Mouse (Mus musculus) stomach, postnatal 0 days (tissue): Measurements from ENCODE around the gene Atpaf1. TPM values are rescaled to one million over a fixed set of nuclear protein-coding genes. Genes with fewer than 3 reads are reported as not detected.

ENCODE experiments used
- ATAC-seq: fragments of 200-750 bp; cut with Nextera tagmentation; 2 replicates; pipeline ENCODE4 v1.8.0; 2017; ENCODE audit not compliant: low FRiP score, low TSS enrichment
- DNase-seq: peaks from one replicate; pipeline ENCODE4 v3.0.0-alpha.2; 2016; ENCODE audit warnings: low spot score
- H3K27ac ChIP-seq: fragments of 300-500 bp; sonication (generic); replicated peaks from 2 replicates; pipeline ENCODE4 v1.5.1; 2014; ENCODE audit warnings: mild to moderate bottlenecking, control low read depth
- H3K27me3 ChIP-seq: fragments of 300-500 bp; sonication (generic); 2 replicates; pipeline ENCODE4 v1.6.1; 2014; ENCODE audit warnings: low read length; ENCODE audit not compliant: control insufficient read depth, insufficient read depth
- H3K36me3 ChIP-seq: fragments of 300-500 bp; sonication (generic); 2 replicates; pipeline ENCODE4 v1.6.1; 2014; ENCODE audit warnings: low read length, mixed read lengths; ENCODE audit not compliant: control insufficient read depth, insufficient read depth
- H3K4me1 ChIP-seq: fragments of 300-500 bp; sonication (generic); replicated peaks from 2 replicates; pipeline ENCODE4 v1.6.1; 2014; ENCODE audit warnings: antibody characterized with exemption; ENCODE audit not compliant: control insufficient read depth, insufficient read depth
- H3K4me2 ChIP-seq: fragments of 300-500 bp; sonication (generic); replicated peaks from 2 replicates; pipeline ENCODE4 v1.6.1; 2014; ENCODE audit warnings: low read depth, mild to moderate bottlenecking, control low read depth, moderate library complexity
- H3K4me3 ChIP-seq: fragments of 300-500 bp; sonication (generic); 2 replicates; pipeline ENCODE4 v1.5.1; 2014; ENCODE audit warnings: low read depth, low read length, control low read depth
- H3K9ac ChIP-seq: fragments of 300-500 bp; sonication (generic); 2 replicates; pipeline ENCODE4 v1.6.1; 2014; ENCODE audit warnings: mild to moderate bottlenecking, low read length, control low read depth, mixed read lengths
- H3K9me3 ChIP-seq: fragments of 300-500 bp; sonication (generic); 2 replicates; pipeline ENCODE4 v1.6.1; 2016; ENCODE audit warnings: low read length; ENCODE audit not compliant: control insufficient read depth
- CTCF ChIP-seq: IDR thresholded peaks from 2 replicates; pipeline ENCODE4 v1.5.1; 2016; ENCODE audit warnings: antibody characterized with exemption, low read depth, mild to moderate bottlenecking, moderate library complexity
- EP300 ChIP-seq: optimal IDR thresholded peaks from 2 replicates; pipeline ENCODE3; 2016; ENCODE audit warnings: antibody characterized with exemption
- WGBS: fragments of 180-500 bp; shearing (Covaris S2); extraction: QIAGEN DNeasy Blood & Tissue Kit; methylation state at CpG from one replicate; pipeline ENCODE4 v1.1.7; 2014; 5-methylcytosine and 5-hydroxymethylcytosine counted together
- polyA plus RNA-seq: library from polyadenylated mRNA; unstranded; fragments of >200 nt; fragmentation: Nextera tagmentation; extraction: Ambion mirVana; gene quantifications from 2 replicates; pipeline ENCODE4 v1.2.1, GENCODE M21; 2015

Atpaf1 gene
- polyA plus RNA-seq, 1 experiment from 2014 or later: 30.6 TPM

DNA sequence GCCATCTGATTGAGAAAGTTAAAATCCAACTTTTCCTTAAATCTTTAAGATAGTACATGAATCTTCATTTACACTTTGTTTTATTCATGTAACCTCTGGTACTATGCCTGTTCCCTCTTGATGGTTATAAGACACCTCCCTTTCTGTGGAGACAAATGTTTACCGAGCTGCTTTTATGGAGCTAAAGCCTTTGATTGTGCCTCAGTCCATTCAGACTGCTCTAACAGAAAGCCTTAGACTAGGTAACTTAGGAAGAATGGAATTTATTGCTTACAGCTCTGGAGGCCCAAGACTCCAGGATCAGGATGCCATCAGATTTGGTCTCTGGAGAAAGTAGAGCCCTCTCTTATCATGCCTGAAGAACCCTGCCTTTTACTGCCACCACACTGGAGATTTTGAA is 36.4 kb upstream of the Atpaf1 start:
- no peak for DNase-seq
- no peak overlapping the region for H3K4me3 ChIP-seq
- TF ChIP-seq CTCF (no peak), EP300 (no peak)
- H3K27ac ChIP-seq: no peak overlapping the region
- H3K4me1 ChIP-seq: no peaks in the 10 kb centered on the region
- H3K27me3 ChIP-seq: no peaks in the 10 kb centered on the region
- H3K4me2 ChIP-seq: no peak overlapping the region
- WGBS: 52% methylated on average over 1 of the region's 1 CpGs
- no peaks in the 10 kb centered on the region for H3K9me3 ChIP-seq
- H3K9ac ChIP-seq: no peak overlapping the region
- ATAC-seq: no peak
- H3K36me3 ChIP-seq: peaks cover 2% of the 10 kb centered on the region; the same call in 1 of the 2 replicates

DNA sequence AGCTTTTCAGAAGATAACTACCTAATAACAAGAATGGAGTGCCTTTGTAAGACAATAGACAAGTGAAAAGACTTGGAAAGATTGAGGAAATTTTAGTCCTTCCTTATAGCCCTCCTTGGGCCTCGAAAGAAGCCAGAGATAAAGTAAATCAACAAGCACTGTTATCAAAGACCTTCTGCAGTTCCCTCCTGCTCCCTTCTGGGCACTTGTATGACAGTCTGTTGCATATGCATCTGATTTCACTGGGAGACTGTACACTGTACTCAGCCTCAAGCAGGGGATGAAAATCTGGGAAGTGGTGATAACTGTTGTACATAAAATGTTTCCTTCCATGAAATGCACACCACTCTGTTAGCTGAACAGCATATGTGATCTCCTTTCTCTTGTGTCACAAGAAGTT is 35.3 kb upstream of the Atpaf1 start:
- Histone ChIP-seq H3K9ac (no peak overlapping the region), H3K4me2 (no peak overlapping the region), H3K4me1 (no peaks in the 10 kb centered on the region), H3K36me3 (peaks cover 2% of the 10 kb centered on the region; the same call in 1 of the 2 replicates), H3K27me3 (no peaks in the 10 kb centered on the region), H3K4me3 (no peak overlapping the region), H3K9me3 (no peaks in the 10 kb centered on the region), H3K27ac (no peak overlapping the region)
- DNase-seq: no peak
- TF ChIP-seq EP300 (no peak), CTCF (no peak)
- no peak for ATAC-seq
- 76% methylated on average over 1 of the region's 1 CpGs for WGBS

DNA sequence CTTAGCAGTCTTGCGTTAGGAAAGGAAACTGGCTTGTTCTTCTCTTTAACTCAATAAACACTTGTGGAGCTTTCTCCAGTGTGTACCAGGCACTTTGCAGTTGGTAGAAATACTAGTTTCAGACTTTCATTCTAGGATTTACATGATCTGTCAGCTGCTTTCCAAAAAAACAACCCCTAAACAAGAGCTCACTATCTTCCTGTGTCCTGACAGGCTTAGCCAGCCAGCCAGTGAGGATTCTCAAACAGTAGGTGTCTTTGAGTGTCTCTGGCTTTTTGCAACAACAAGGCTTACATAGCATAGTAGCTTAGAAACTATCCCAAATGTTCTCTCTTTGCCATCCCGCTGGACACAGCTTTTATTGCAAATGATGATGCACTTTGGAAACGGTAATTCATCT is 30.5 kb upstream of the Atpaf1 start:
- Histone ChIP-seq H3K4me1 (no peaks in the 10 kb centered on the region), H3K4me2 (no peak overlapping the region), H3K9me3 (no peaks in the 10 kb centered on the region), H3K27me3 (no peaks in the 10 kb centered on the region), H3K4me3 (no peak overlapping the region), H3K27ac (no peak overlapping the region), H3K36me3 (peaks cover 3% of the 10 kb centered on the region; the same call in 1 of the 2 replicates), H3K9ac (no peak overlapping the region)
- WGBS: 93% methylated on average over 3 of the region's 3 CpGs
- no peak for ATAC-seq
- TF ChIP-seq EP300 (no peak), CTCF (no peak)
- no peak for DNase-seq

DNA sequence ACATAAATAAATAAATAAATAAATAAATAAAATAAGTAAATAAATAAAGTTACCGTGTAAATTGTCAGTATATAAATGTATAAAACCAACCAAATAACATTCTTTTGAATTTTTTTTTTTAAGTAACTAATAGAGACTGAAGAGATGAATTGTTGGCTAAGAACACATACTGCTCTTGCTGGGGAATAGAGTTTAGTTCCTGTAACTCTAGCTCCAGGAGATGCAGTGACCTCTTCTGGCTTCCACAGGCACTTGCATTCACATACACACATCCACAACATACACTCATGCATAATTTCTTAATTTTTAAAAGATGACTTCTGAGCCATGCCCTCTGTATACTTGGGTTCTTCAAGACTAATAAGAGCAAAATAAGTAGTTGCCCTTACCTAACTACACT is 29.8 kb upstream of the Atpaf1 start:
- Histone ChIP-seq H3K27me3 (no peaks in the 10 kb centered on the region), H3K4me2 (no peak overlapping the region), H3K36me3 (peaks cover 7% of the 10 kb centered on the region; the same call in 1 of the 2 replicates), H3K9me3 (no peaks in the 10 kb centered on the region), H3K27ac (no peak overlapping the region), H3K9ac (no peak overlapping the region), H3K4me3 (no peak overlapping the region), H3K4me1 (no peaks in the 10 kb centered on the region)
- no peak for ATAC-seq
- WGBS: 95% methylated on average over 1 of the region's 1 CpGs
- TF ChIP-seq CTCF: peak; percentile 35
- no peak for TF ChIP-seq EP300
- no peak for DNase-seq

DNA sequence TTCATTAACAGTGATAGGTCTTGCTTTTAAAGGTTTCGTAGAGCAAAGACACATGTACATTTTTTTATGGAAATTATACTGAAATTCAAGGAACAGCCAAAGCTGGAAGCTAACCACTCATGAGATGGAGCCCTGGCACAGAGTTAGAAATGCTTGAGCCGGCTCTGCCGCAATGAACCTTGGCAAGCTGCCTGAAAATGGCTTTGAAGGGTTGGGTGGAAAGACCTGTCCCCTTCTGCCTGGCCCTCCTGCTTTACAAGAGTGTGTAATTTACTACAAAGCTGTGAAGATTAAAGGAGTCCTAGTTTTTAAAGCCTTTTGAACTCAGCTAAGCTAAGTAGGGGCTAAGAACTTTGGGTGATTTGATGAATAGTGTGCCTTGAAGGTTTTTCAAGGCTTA is 23.4 kb upstream of the Atpaf1 start:
- DNase-seq (no peak), ATAC-seq (no peak)
- WGBS: 39% methylated on average over 3 of the region's 3 CpGs
- Histone ChIP-seq H3K9ac (no peak overlapping the region), H3K27me3 (no peaks in the 10 kb centered on the region), H3K36me3 (peaks cover 15% of the 10 kb centered on the region), H3K4me2 (no peak overlapping the region), H3K9me3 (no peaks in the 10 kb centered on the region), H3K27ac (no peak overlapping the region), H3K4me3 (no peak overlapping the region), H3K4me1 (no peaks in the 10 kb centered on the region)
- TF ChIP-seq CTCF: no peak

DNA sequence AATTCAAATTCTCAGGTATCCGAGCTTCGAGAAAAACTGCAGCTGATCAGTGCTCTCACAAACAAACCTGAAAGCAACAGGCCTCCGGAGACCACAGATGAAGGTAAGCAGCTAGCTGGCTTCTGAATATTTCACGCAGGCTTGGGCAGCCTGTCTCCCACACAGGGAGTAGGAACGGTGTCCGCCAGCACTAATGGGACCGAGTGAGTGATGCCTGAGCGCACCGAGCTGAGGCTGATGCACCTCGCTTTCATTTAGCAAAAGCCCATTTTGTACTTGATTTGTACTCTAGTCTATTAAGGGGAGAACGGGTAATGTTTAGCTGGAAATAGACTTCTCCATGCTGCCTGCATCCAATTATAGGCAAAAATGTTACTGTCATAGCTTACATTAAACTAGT is 20.0 kb upstream of the Atpaf1 start:
- Histone ChIP-seq H3K4me2 (no peak overlapping the region), H3K27ac (no peak overlapping the region), H3K9ac (no peak overlapping the region), H3K27me3 (no peaks in the 10 kb centered on the region), H3K36me3 (peaks cover 11% of the 10 kb centered on the region), H3K9me3 (no peaks in the 10 kb centered on the region), H3K4me1 (no peaks in the 10 kb centered on the region), H3K4me3 (no peak overlapping the region)
- DNase-seq (no peak), ATAC-seq (no peak)
- TF ChIP-seq EP300: no peak
- TF ChIP-seq CTCF: no peak
- WGBS: 92% methylated on average over 11 of the region's 11 CpGs
